Mouse (Mus musculus) CH12.LX (cell line): ENCODE measurements at regions not wholly inside any gene's neighbourhood (a gene's known extent, or its start where the extent isn't known, plus 50 kb on each side); places are given as distances from the start of the nearest gene placed in this dataset.

Experiments used
- DNase-seq: peaks from one replicate; pipeline ENCODE4 v3.0.0-alpha.2; 2013; ENCODE audit errors: extremely low read depth
- H3K27ac ChIP-seq: 2 replicates; pipeline ENCODE4 v1.5.1; 2012; ENCODE audit warnings: low read depth, mild to moderate bottlenecking, control low read depth, moderate library complexity; ENCODE audit not compliant: insufficient read depth
- H3K27me3 ChIP-seq: replicated peaks from 2 replicates; pipeline ENCODE3; 2012; ENCODE audit warnings: inconsistent platforms
- H3K36me3 ChIP-seq, 2 experiments: replicated peaks in 1 of 2; 2 replicates each; pipeline versions ENCODE3 to v1.6.1; 2012; ENCODE audit warnings: inconsistent platforms in 1 of 2, low read length in 1 of 2, mild to moderate bottlenecking in 1 of 2, mixed read lengths in 1 of 2, moderate library complexity in 1 of 2; ENCODE audit not compliant: control insufficient read depth in 1 of 2, insufficient read depth in 1 of 2
- H3K4me1 ChIP-seq, 2 experiments: 2 replicates each; pipeline ENCODE4 v1.6.1; 2012; ENCODE audit warnings: inconsistent platforms in 1 of 2, moderate library complexity in 1 of 2; ENCODE audit not compliant: insufficient read depth in 2 of 2, control insufficient read depth in 1 of 2
- H3K4me2 ChIP-seq: 2 replicates; pipeline ENCODE4 v1.6.1; 2012; ENCODE audit warnings: low read depth, mild to moderate bottlenecking, control low read depth; ENCODE audit not compliant: poor library complexity, insufficient read depth, severe bottlenecking
- H3K4me3 ChIP-seq, 3 experiments: fragments of 150-350 bp in 1 of 3; sonication (generic) in 1 of 3; replicated peaks in 1 of 3; 2 replicates each; pipeline versions ENCODE3 to v1.5.1; 2011 to 2012; ENCODE audit warnings: low read depth in 2 of 3, low read length in 2 of 3, mild to moderate bottlenecking in 2 of 3, moderate library complexity in 2 of 3, control low read depth in 1 of 3, improper control_type of control experiment in 1 of 3, inconsistent platforms in 1 of 3, mixed read lengths in 1 of 3; ENCODE audit not compliant: poor library complexity in 1 of 3
- H3K79me2 ChIP-seq: replicated peaks from 2 replicates; pipeline ENCODE4 v1.6.1; 2012; ENCODE audit warnings: mild to moderate bottlenecking, moderate library complexity; ENCODE audit not compliant: control insufficient read depth, poor library complexity, insufficient read depth, severe bottlenecking; ENCODE audit errors: extremely low read depth
- H3K9ac ChIP-seq: 2 replicates; pipeline ENCODE4 v1.6.1; 2012; ENCODE audit warnings: low read depth, mild to moderate bottlenecking, control low read depth, moderate library complexity; ENCODE audit not compliant: insufficient read depth
- H3K9me3 ChIP-seq: replicated peaks from 2 replicates; pipeline ENCODE3; 2012; ENCODE audit warnings: low read length, inconsistent platforms, mixed read lengths
- BHLHE40 ChIP-seq: IDR thresholded peaks from 2 replicates; pipeline ENCODE4 v1.6.1; 2011; ENCODE audit warnings: mild to moderate bottlenecking, low read depth, low read length, improper control_type of control experiment
- CHD1 ChIP-seq: IDR thresholded peaks from 2 replicates; pipeline ENCODE4 v1.6.1; 2012; ENCODE audit warnings: low read depth, low read length, improper control_type of control experiment, inconsistent platforms
- E2F4 ChIP-seq: IDR thresholded peaks from 2 replicates; pipeline ENCODE4 v1.6.1; 2011; ENCODE audit warnings: low read depth, low read length, improper control_type of control experiment; ENCODE audit not compliant: insufficient replicate concordance
- ETS1 ChIP-seq: conservative IDR thresholded peaks from 2 replicates; pipeline ENCODE4 v1.6.1; 2012; ENCODE audit warnings: low read depth, mild to moderate bottlenecking, inconsistent platforms, low read length, improper control_type of control experiment, moderate library complexity
- JUN ChIP-seq: IDR thresholded peaks from 2 replicates; pipeline ENCODE4 v1.6.1; 2011; ENCODE audit warnings: low read depth, mild to moderate bottlenecking, low read length, improper control_type of control experiment, moderate library complexity; ENCODE audit not compliant: insufficient read depth
- MAFK ChIP-seq: IDR thresholded peaks from 2 replicates; pipeline ENCODE4 v1.6.1; 2011; ENCODE audit warnings: low read length, improper control_type of control experiment; ENCODE audit not compliant: insufficient replicate concordance
- MAZ ChIP-seq: IDR thresholded peaks from 2 replicates; pipeline ENCODE4 v1.6.1; 2012; ENCODE audit warnings: low read depth, mild to moderate bottlenecking, inconsistent platforms, low read length, improper control_type of control experiment, moderate library complexity
- MXI1 ChIP-seq: IDR thresholded peaks from 2 replicates; pipeline ENCODE4 v1.6.1; 2011; ENCODE audit warnings: mild to moderate bottlenecking, low read depth, low read length, improper control_type of control experiment
- POLR2A ChIP-seq: IDR thresholded peaks from 2 replicates; pipeline ENCODE4 v1.6.1; 2011; ENCODE audit warnings: low read depth, mild to moderate bottlenecking, improper control_type of control experiment, low read length
- SIN3A ChIP-seq: IDR thresholded peaks from 2 replicates; pipeline ENCODE4 v1.6.1; 2012; ENCODE audit warnings: low read length, improper control_type of control experiment, inconsistent platforms
- SMC3 ChIP-seq: IDR thresholded peaks from 2 replicates; pipeline ENCODE4 v1.6.1; 2011; ENCODE audit warnings: low read depth, low read length, improper control_type of control experiment
- TCF12 ChIP-seq: IDR thresholded peaks from 2 replicates; pipeline ENCODE4 v1.6.1; 2014; ENCODE audit warnings: low read depth, mild to moderate bottlenecking, inconsistent platforms, low read length, improper control_type of control experiment
- UBTF ChIP-seq: IDR thresholded peaks from 2 replicates; pipeline ENCODE4 v1.6.1; 2012; ENCODE audit warnings: low read depth, mild to moderate bottlenecking, inconsistent platforms, low read length, improper control_type of control experiment, moderate library complexity
- USF2 ChIP-seq: conservative IDR thresholded peaks from 2 replicates; pipeline ENCODE4 v1.6.1; 2011; ENCODE audit warnings: low read depth, low read length, improper control_type of control experiment
- ZC3H11A ChIP-seq: IDR thresholded peaks from 2 replicates; pipeline ENCODE4 v1.6.1; 2012; ENCODE audit warnings: low read depth, mild to moderate bottlenecking, inconsistent platforms, low read length, improper control_type of control experiment
- ZKSCAN1 ChIP-seq: IDR thresholded peaks from 2 replicates; pipeline ENCODE4 v1.6.1; 2012; ENCODE audit warnings: low read depth, inconsistent platforms, low read length, improper control_type of control experiment, borderline replicate concordance
- ZMIZ1 ChIP-seq: IDR thresholded peaks from 2 replicates; pipeline ENCODE4 v1.6.1; 2012; ENCODE audit warnings: low read depth, mild to moderate bottlenecking, inconsistent platforms, low read length, improper control_type of control experiment
- dilution Hi-C: fragments of 300-500 bp; cut with MboI; formaldehyde crosslinking; loops from 2 replicates; pipeline ENCODE4 v1.14.3; 2020; ENCODE audit warnings: low sequenced_read_pairs; ENCODE audit not compliant: extremely low pct_unique_long_range_greater_than_20kb, extremely low pct_ligation_motif_present
- in situ Hi-C: fragments of 300-500 bp; cut with MboI; formaldehyde crosslinking; loops from 3 replicates; pipeline ENCODE4 v1.14.3; 2019; ENCODE audit warnings: low sequenced_read_pairs, low pct_ligation_motif_present, low pct_unique_long_range_greater_than_20kb, mixed read lengths

- Histone ChIP-seq H3K9ac (no peak overlapping the region), H3K4me1 (no peaks in the 10 kb centered on the region), H3K4me2 (no peak overlapping the region), H3K27ac (no peak overlapping the region), H3K4me3 (no peak overlapping the region), H3K36me3 (no peaks in the 10 kb centered on the region), H3K9me3 (peaks cover 35% of the 10 kb centered on the region), H3K79me2 (no peaks in the 10 kb centered on the region), H3K27me3 (no peaks in the 10 kb centered on the region)
- no peak for DNase-seq
- TF ChIP-seq USF2 = no peak
- TF ChIP-seq SIN3A = no peak
- no peak for TF ChIP-seq MXI1
- no peak for TF ChIP-seq POLR2A
- TF ChIP-seq JUN = no peak
- TF ChIP-seq ETS1 = no peak
- TF ChIP-seq CHD1 = no peak
- TF ChIP-seq SMC3 = no peak
- in situ Hi-C loops = no loop called here
- dilution Hi-C loops = no loop called here
These were observed 90.7 kb upstream of the Prickle1 start for GRCm38 (mm10) chr15:93686385-93686784.

DNA sequence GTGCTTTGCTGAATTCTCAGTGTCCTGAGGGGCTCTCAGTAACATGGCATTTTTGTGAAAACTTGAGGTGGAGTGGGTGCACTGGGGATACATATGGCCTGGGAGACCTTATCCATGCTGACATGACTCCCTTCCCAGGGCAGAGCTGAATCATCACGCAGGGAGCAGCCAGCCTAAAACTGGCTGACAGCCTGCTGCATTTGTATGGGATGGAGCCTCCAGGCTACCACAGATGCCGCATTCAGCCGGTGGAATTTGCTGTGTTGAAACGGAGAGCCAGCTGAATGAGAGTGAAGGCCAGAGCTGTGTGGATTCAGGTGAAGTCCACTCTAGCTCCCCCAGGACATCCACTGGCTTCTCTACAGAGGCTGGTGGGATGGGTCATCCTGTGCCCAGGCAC is 85.9 kb upstream of the Prickle1 start:
- peaks cover 25% of the 10 kb centered on the region for H3K9me3 ChIP-seq
- H3K4me2 ChIP-seq = no peak overlapping the region
- H3K4me3 ChIP-seq = no peak overlapping the region
- H3K27me3 ChIP-seq = no peaks in the 10 kb centered on the region
- TF ChIP-seq BHLHE40 (no peak), UBTF (no peak), ZKSCAN1 (no peak), E2F4 (no peak), ZMIZ1 (no peak), TCF12 (no peak), MAFK (no peak), ZC3H11A (no peak), SMC3 (no peak), MAZ (no peak)
- H3K79me2 ChIP-seq = no peaks in the 10 kb centered on the region
- in situ Hi-C loops = no loop called here
- dilution Hi-C loops = no loop called here
- no peak overlapping the region for H3K27ac ChIP-seq
- no peak overlapping the region for H3K9ac ChIP-seq
- H3K4me1 ChIP-seq = no peaks in the 10 kb centered on the region
- no peaks in the 10 kb centered on the region for H3K36me3 ChIP-seq
- DNase-seq = no peak
